Mouse (Mus musculus) Muller cell, postnatal 12 days (primary cell): ENCODE results near the gene Grin3b.

Source experiments
- DNase-seq: peaks from one replicate; pipeline ENCODE4 v3.0.0-alpha.2; 2015; ENCODE audit errors: inconsistent ontology term

Gene Grin3b

DNA sequence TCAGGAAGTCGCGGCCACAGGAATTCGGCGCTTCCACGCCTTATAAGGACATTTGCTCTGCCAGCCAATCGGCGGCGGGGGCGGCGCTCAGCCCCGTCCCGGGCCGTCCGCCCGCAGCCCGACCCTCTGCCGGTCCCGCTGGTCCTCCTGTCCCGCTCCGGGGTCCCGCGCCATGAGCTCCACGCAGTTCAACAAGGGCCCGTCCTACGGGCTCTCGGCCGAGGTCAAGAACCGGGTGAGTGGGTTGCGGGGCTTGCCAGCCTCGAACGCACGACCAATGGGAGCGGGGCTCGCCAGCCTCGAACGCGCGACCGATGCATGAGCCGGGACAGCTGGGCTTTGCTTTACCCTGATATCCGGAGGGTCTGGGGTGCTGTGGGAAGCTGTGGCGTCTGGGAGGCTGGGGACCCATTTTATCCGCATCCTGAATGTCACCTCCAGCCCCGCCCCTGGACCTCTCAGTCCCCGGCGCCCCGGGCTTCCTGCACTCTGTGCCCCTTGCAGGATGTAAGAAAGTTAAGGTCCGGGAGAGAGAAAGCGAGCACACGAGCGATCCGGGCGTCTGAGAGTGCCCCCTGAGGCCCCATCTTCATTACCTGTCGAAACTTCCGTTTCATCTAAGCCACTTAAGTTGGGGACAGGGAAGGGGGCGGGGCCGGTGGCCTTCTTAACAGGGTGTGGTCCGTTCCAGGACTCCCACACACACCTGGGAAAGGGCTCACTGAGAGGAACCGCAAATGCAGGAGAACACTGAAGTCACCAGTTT, 18.2 kb downstream of the Grin3b start, which contains the start of gene Cnn2:
Gene Cnn2, plus strand, starts transcription at position 79 of the 766 bp plus-strand sequence.
- DNase-seq: peak; percentile 86

DNA sequence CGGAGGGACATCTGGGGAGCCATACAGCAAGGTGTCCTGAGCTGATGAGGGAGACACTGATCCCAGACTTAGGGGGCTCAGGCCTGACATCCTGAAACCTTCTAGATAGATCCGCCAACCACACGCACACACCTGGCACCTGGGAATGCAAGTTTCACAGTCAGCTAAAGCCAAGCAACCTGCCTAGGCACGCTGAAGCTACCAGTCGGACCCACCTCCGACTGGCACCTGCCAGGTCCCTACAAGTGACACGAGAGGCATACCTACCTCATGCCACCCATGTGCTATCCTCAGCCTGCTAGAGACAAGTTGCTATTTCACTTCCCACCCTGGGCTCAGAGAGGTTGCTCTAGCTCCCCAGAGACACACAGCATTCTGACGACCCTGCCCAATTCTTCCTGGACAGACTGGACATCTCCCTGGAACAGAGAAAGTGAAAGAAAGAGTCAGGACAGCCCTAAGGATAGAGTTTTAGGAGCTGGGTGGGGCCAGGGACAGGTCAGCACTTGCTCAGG, 18.8 kb downstream of the Grin3b start:
- DNase-seq: no peak

GRCm38 (mm10) chr10:79989870-79990269, 19.4 kb downstream of the Grin3b start:
- peak; percentile 86 for DNase-seq

- DNase-seq: peak; percentile 19
Measured at GRCm38 (mm10) chr10:79991099-79991498, 20.6 kb downstream of the Grin3b start.

- DNase-seq: no peak
Measured at GRCm38 (mm10) chr10:79991548-79991947, 21.0 kb downstream of the Grin3b start.

DNA sequence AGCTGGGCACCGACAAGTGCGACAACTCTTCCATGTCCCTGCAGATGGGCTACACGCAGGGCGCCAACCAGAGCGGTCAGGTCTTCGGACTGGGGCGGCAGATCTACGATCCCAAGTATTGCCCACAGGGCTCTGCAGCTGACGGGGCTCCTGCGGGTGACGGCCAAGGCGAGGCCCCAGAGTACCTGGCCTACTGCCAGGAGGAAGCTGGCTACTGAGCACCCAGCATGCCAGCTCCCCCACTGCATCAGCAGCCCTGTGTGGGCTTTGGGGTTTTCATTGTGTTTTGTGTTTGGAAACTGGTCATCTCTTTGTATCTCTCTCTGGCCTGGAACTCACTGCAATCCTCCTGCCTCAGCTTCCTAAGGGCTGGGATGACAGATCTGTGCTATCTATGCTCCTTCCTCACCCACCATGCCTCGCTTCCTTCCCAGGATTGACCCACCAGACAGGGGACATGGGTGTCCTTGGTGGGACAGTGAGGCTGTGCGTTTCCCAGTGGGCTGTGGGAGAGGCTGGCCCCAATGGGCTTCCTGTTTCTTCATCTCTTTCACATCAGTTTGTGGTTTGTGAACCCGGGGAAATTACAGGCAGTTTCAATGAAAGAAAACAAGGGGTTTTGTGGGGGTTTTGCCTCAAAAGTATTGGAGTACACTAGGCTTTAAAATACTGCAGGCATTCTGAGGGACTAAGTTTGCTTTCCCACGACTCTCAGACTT, 24.0 kb downstream of the Grin3b start:
- DNase-seq: no peak

DNA sequence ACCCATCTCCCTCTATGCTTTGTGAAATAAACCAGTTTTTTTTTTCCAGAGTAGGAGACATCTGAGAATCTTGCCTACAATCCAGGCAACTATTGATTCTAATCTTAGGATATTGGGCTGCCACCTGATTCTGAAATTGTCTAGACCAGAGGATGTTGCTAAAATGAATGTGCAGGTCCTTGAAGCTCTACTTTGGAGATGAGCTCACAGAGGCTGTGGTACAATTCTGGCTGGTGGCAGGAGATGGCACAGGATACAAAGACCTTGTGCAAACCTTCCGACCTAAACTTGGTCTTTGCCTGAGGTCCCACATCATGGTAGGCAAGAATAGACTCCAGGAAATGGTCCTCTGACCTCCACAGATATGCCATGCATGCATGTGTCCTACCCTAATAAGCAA, 25.1 kb downstream of the Grin3b start:
- no peak for DNase-seq

DNA sequence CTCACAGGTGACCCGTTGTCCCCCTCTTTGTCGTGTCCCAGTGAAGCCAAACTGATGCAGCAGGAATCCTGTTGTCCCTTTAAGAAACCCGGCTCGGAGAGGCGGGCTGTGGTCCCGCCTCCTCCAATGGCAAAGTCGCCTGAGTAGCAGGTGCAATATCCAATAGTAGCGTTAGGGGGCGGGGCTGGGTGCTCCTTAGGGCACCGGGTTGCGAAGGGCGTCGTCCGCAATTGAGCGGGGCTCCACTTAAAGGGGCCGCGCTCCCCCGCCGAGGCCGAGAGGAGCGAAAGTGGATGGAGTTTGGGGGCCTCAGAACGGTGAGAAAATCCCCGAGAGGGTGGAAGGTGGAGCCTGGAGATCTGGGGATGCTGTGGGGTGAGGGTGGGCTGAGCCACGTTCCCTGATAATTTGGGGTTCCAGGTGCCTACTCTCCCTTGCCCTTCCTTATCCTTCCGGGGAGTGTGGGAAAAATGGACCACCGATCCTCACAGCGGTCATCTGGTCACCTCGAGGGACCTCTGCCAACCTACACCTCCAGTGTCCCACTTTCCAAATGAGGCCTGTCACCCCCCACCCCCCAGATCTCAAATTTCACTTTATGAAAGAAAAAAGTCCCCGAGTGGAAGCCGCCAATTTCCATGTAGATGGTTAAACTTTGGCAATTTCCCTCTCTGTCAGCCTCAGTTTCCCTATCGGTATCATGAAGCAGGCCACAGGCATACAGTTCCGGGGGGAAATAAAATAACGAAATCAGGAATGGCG, 25.9 kb downstream of the Grin3b start, which contains the start of gene Abca7:
Gene Abca7, plus strand, starts transcription at position 223 of the 762 bp plus-strand sequence.
- DNase-seq: peak; percentile 97

DNA sequence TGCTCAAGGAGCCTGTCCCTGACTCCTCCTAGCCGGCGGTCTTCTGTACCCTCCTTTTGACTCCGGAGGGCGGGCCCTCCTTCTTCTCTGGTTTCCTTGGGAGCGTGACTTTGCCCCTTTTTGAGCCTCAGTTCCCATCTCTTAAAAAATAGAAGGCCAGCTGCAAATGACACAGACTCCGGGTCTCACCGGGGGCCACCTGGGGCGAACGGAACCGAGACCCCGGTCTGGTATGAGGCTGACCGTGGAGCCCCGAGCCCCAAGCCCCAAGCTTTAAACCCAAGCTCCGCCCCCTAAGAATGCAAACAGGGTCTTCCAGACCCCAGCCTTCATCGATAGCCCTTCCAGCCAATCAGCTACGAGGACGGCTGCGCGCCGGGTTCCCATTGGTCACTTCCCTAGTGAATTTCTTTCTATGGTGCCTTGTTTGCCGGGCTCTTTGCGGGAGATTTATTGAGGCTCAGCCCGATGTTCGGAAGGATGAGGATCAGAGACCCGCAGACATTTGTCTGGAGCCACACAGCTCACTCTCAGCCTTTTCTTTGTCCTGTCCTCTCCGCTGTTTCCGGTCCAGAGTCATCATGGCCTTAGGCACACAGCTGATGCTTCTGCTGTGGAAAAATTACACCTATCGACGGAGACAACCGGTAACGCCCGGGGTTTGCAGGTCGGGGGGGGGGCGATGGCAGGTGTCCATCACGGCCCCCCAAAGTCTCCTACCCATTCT, 26.7 kb downstream of the Grin3b start:
- peak; percentile 72 for DNase-seq

DNA sequence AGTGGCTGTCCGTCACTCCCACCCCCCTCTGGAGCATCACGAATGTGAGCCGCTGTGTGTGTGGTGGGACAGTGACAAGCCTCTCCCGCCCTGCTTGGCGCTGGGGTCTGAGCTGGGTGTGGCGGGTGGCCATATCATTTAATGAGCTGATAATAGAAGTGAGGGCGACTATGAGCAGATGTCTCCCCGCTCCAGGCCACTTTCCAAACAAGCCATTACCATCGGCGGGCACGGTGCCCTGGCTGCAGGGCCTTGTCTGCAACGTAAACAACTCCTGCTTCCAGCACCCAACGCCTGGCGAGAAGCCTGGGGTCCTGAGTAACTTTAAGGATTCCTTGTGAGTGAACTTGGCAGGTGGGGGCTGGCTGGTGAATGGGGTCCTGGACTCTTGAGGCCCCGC, 27.3 kb downstream of the Grin3b start:
- DNase-seq: peak; percentile 67

DNA sequence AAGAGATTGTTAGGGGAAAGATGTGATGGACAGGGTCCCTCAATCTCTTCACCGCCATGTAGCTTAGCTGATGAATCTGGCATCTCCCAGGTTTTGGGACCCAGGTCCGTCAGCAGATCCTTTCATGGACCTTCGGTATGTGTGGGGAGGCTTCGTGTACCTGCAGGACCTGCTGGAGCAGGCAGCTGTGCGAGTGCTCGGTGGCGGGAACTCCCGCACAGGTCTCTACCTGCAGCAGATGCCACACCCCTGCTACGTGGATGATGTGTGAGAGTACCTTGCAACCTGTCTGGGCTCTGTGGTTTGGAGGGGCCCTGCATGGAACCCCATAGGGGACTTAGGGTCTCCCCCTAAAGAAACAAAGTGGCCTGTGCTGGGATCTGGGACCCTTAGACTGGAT, 31.4 kb downstream of the Grin3b start:
- DNase-seq: no peak

DNA sequence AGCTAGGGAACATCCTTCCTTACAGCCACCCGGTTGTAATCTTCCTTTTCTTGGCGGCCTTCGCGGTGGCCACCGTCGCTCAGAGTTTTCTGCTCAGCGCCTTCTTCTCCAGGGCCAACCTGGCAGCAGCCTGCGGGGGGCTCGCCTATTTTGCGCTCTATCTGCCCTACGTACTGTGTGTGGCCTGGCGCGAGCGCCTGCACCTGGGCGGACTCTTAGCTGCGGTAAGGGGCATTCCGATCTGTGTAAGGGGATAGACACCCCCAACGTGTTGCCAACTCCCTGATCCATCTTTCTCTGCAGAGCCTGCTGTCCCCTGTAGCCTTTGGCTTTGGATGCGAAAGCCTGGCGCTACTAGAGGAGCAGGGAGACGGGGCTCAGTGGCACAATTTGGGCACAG, 32.3 kb downstream of the Grin3b start:
- no peak for DNase-seq

- no peak for DNase-seq
Measured at GRCm38 (mm10) chr10:80003374-80004232, 33.1 kb downstream of the Grin3b start.

DNA sequence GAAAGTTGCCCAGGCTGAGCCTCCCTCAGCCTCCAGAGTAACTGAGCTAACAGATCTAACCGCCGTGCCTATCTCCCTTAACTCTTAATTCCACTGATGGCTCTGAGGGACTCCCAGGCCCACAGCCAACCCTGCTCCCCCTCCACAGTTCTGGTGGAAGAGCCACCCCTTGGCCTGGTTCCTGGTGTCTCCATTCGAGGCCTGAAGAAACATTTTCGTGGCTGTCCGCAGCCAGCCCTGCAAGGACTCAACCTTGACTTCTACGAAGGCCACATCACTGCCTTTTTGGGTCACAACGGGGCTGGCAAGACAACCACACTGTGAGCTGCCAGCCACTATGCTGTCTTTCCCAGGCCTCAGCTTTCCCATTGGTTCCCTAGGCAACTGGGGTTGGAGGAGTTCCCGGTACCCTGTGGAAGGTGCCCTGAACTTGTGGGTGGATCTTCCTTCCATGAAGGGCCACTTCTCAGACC, 33.8 kb downstream of the Grin3b start:
- DNase-seq: no peak

GRCm38 (mm10) chr10:80011740-80012139, 41.2 kb downstream of the Grin3b start:
- DNase-seq: no peak

DNA sequence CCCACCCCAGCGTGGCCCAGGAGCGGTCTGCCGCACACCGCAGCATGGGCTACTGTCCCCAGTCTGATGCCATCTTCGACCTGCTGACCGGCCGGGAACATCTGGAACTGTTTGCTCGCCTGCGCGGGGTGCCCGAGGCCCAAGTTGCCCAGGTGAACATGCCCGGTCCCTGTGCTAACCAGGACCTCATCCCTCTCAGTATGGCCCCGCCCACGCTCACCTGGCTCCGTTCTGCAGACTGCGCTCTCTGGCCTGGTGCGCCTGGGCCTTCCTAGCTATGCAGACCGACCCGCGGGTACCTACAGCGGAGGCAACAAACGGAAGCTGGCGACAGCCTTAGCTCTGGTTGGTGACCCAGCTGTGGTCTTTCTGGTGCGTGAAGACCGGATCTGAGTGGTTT, 43.1 kb downstream of the Grin3b start:
- no peak for DNase-seq

DNA sequence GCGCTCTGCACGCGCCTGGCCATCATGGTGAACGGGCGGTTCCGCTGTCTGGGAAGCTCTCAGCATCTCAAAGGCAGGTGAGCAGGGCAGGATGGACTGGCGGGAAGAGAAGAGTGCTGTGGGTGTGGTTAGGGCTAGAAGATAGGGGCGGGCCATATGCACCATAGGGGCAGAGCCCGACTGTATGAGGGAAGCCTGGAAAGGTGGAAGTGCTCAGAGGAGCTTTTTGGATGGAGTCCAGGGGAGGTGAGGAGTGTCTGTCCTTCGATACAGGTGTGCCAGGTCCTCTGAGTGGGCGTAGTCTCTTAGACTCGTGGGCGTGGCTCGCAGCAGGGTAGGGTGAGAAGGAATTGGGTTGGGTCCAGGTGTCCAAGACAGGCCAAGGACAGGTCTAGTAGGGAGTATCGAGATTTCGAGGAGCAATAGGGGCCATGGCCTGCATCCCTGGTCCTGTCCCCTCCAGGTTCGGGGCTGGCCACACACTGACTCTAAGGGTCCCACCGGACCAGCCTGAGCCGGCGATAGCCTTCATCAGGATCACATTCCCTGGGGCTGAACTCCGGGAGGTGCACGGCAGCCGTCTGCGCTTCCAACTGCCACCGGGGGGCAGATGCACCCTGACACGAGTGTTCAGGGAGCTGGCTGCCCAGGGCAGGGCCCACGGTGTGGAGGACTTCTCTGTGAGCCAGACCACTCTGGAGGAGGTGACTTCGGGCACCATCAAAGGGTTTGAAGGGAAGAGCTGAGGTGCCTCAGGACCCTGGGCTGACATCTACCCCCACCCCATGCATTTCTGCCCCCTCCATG, 44.2 kb downstream of the Grin3b start:
- DNase-seq: no peak

DNA sequence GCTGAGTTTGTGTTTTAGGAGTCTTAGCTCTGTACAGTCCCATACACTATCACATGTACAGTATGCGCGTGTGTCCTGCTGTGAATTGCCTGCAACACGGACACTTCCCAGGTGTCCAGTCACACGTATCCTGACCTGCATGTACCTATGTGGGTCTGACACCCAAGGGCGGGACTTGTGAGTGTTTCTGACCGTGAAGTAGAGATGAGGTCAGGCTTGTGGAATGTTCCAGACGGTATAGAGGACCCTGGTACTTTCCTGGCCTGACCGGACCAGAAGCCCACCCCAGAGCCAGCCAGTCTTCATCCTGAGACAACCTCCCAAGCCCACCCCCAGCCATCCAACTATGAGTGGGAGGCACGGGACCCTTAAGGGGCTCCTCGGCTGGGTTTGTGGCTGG, 45.1 kb downstream of the Grin3b start:
- no peak for DNase-seq

- DNase-seq: no peak
Measured at GRCm38 (mm10) chr10:80016511-80016910, 46.0 kb downstream of the Grin3b start, which contains the start of gene Arhgap45. TSS of gene Arhgap45 (plus strand) at chr10:80016653.
